In genomic region chr14:62651771-62652170, GRCm38 (mm10) we compare ENCODE assay signal across 46 mouse cellular contexts. TPM values are rescaled to one million over a fixed set of nuclear protein-coding genes. Genes with fewer than 3 reads are reported as not detected.
"Had no signal": no experiment of that assay in that cellular context is flagged by ENCODE, and none has a peak within 500 bp of the region (broad histone marks: within the 10 kb centered on the region; RNA-seq: fewer than 3 reads in every experiment).

No protein-coding gene starts in this region.

- DNase-seq: left cerebral cortex, postnatal 4 days; liver; liver, embryonic 13.5 days; liver, postnatal 0 days; lung, adult 18-20 months; lung, adult 2 months; lung, embryonic 14.5 days; lung, postnatal 10 days; lung, postnatal 14 days; lung, postnatal 36 days; lung, postnatal 4 days had no signal

- H3K9me3 ChIP-seq: limb, embryonic 10.5 days; limb, embryonic 12.5 days; limb, embryonic 13.5 days; limb, embryonic 15.5 days; liver, embryonic 12.5 days; liver, embryonic 13.5 days; liver, embryonic 15.5 days; lung, embryonic 15.5 days; megakaryocyte, embryonic 14.5 days; midbrain, embryonic 12.5 days; midbrain, embryonic 13.5 days; midbrain, embryonic 15.5 days; neural tube, embryonic 12.5 days had no signal

- H3K4me3 ChIP-seq: limb, embryonic 10.5 days; limb, embryonic 12.5 days; limb, embryonic 13.5 days; limb, embryonic 15.5 days; liver, embryonic 12.5 days; liver, embryonic 13.5 days; liver, embryonic 15.5 days; lung, embryonic 15.5 days; megakaryocyte, embryonic 14.5 days; midbrain, embryonic 12.5 days; midbrain, embryonic 13.5 days; midbrain, embryonic 15.5 days; myocyte; neural tube, embryonic 12.5 days had no signal

- H3K4me2 ChIP-seq: limb, embryonic 12.5 days; limb, embryonic 13.5 days; limb, embryonic 15.5 days; liver, embryonic 11.5 days; liver, embryonic 12.5 days; liver, embryonic 13.5 days; liver, embryonic 15.5 days; lung, embryonic 14.5 days; lung, embryonic 15.5 days; midbrain, embryonic 11.5 days; midbrain, embryonic 12.5 days; midbrain, embryonic 13.5 days; midbrain, embryonic 15.5 days; neural tube, embryonic 12.5 days had no signal

- H3K27ac ChIP-seq: limb, embryonic 10.5 days; limb, embryonic 12.5 days; limb, embryonic 13.5 days; limb, embryonic 15.5 days; liver, embryonic 12.5 days; liver, embryonic 13.5 days; liver, embryonic 14.5 days; liver, embryonic 15.5 days; lung, embryonic 15.5 days; macrophage; midbrain, embryonic 12.5 days; midbrain, embryonic 13.5 days; midbrain, embryonic 15.5 days; neural tube, embryonic 12.5 days had no signal

- H3K4me1 ChIP-seq: limb, embryonic 10.5 days; limb, embryonic 12.5 days; limb, embryonic 13.5 days; limb, embryonic 15.5 days; liver, embryonic 12.5 days; liver, embryonic 13.5 days; liver, embryonic 15.5 days; lung, embryonic 15.5 days; megakaryocyte, embryonic 14.5 days; midbrain, embryonic 12.5 days; midbrain, embryonic 13.5 days; midbrain, embryonic 15.5 days; neural tube, embryonic 12.5 days had no signal

- ATAC-seq: liver, embryonic 12.5 days; liver, postnatal 0 days; lung, postnatal 0 days; midbrain, embryonic 13.5 days; midbrain, embryonic 15.5 days; midbrain, embryonic 16.5 days had no signal

- H3K9ac ChIP-seq: limb, embryonic 12.5 days; limb, embryonic 13.5 days; limb, embryonic 15.5 days; liver, embryonic 12.5 days; liver, embryonic 13.5 days; liver, embryonic 14.5 days; liver, embryonic 15.5 days; liver, postnatal 0 days; lung, embryonic 14.5 days; lung, embryonic 15.5 days; midbrain, embryonic 12.5 days; midbrain, embryonic 13.5 days; midbrain, embryonic 15.5 days; neural tube, embryonic 12.5 days had no signal

- H3K36me3 ChIP-seq: limb, embryonic 10.5 days; limb, embryonic 12.5 days; limb, embryonic 13.5 days; limb, embryonic 15.5 days; liver, embryonic 12.5 days; liver, embryonic 13.5 days; liver, embryonic 15.5 days; lung, embryonic 15.5 days; midbrain, embryonic 12.5 days; midbrain, embryonic 13.5 days; midbrain, embryonic 15.5 days; neural tube, embryonic 12.5 days had no signal

- H3K27me3 ChIP-seq: limb, embryonic 12.5 days; limb, embryonic 13.5 days; limb, embryonic 15.5 days; liver, embryonic 12.5 days; liver, embryonic 13.5 days; liver, embryonic 15.5 days; lung, embryonic 15.5 days; midbrain, embryonic 12.5 days; midbrain, embryonic 13.5 days; midbrain, embryonic 15.5 days; neural tube, embryonic 12.5 days had no signal

RNA-seq across cellular contexts. Expression of gene Serpine3, which starts 11.7 kb away (rescaled TPM):
- total RNA-seq: left cerebral cortex, adult 8-10 months; left cerebral cortex, postnatal 10 days; left cerebral cortex, postnatal 14 days; left cerebral cortex, postnatal 25 days; left cerebral cortex, postnatal 36 days; megakaryocyte progenitor cell, adult 5-6 weeks; megakaryocyte, adult 5-6 weeks; megakaryocyte-erythroid progenitor cell, adult 5-6 weeks; monocyte, adult 5-6 weeks had no signal
- polyA plus RNA-seq: limb, embryonic 10.5 days; limb, embryonic 11.5 days; limb, embryonic 12.5 days; limb, embryonic 13.5 days; limb, embryonic 14.5 days; limb, embryonic 15.5 days; liver, adult 2 months; liver, embryonic 11.5 days; liver, embryonic 12.5 days; liver, embryonic 13.5 days; liver, embryonic 14.5 days; liver, embryonic 15.5 days; liver, embryonic 16.5 days; liver, postnatal 0 days; lung, adult 2 months; lung, embryonic 14.5 days; lung, embryonic 15.5 days; lung, embryonic 16.5 days; lung, postnatal 0 days; macrophage; midbrain, embryonic 11.5 days; midbrain, embryonic 12.5 days; midbrain, embryonic 13.5 days; midbrain, embryonic 15.5 days; midbrain, embryonic 16.5 days; midbrain, postnatal 0 days; myocyte; neural tube, embryonic 11.5 days; neural tube, embryonic 12.5 days had no signal
